Mouse (Mus musculus) mature B cell (primary cell): ENCODE data around the gene Glud1.
"Not testable (repeated sequence)": the region's sequence is repeated elsewhere in the genome, so short reads cannot be mapped to it uniquely, and the experiment has no call there.

Experiments
- in situ Hi-C: fragments of 300-500 bp; cut with MboI; formaldehyde crosslinking; loops from 2 replicates; pipeline ENCODE4 v1.14.3; 2019

Glud1 gene

DNA sequence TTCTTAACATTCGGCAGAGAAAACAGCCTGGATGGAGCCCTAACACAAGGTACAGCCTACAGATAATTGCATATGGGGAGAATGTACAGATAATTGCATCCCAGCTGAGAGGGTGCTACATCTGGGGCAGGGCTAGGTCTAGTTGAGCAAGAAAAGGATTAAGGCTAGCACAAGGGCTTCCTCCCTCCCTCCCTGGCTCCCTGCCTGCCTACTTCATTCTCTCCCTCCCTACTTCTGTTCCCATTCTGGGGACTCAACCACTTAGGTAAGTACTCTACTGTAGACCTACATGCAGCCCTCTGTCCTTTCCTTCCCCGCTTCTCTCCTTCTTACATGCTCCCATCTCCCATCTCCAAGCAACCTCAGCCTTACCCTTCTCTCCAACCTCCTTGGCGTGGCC lies 42.8 kb downstream of the Glud1 start:
- in situ Hi-C loops: no loop called here

DNA sequence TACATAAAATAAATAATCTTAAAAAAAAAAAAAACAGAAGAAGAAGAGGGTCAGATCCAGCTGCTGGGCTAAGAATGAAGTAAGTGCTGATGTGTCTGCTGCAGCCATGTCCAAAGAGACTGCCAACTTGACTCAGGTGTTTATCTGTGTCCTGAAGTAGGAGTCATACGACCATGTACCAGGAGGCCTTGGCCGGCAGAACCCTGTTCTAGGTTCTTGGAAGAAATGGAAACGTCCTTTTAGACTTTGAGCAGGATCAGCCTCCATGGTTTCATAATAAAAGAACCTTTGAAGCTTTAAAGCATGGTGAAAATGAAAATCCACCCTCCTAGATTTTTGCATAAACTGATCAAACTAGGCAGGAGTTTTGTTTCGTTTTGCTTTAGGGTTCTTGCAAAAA lies 43.9 kb downstream of the Glud1 start:
- in situ Hi-C loops: no loop called here

DNA sequence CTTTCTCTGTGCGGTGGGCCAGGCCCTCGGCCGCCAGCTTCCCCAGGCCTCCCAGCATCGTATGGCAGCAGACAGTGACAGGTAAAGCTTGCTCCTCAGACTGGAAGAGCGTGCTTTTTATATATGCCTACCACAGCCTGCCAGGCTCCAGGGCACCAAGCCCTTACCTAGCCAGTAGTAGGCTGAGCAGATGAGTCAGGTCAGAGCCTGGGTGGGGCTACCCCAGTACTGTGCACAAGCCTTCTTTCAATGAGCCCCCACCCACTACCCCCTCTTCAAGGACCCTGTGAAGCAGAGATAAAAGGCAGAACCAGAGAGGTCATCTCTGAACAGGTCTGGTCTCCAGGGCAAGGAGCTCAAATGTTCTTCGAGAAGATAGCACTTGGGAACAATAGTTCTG lies 44.8 kb downstream of the Glud1 start, which contains the start of gene Fam25c:
Gene Fam25c, minus strand, starts transcription at position 133 of the 400 bp plus-strand sequence.
- in situ Hi-C loops: no loop called here

DNA sequence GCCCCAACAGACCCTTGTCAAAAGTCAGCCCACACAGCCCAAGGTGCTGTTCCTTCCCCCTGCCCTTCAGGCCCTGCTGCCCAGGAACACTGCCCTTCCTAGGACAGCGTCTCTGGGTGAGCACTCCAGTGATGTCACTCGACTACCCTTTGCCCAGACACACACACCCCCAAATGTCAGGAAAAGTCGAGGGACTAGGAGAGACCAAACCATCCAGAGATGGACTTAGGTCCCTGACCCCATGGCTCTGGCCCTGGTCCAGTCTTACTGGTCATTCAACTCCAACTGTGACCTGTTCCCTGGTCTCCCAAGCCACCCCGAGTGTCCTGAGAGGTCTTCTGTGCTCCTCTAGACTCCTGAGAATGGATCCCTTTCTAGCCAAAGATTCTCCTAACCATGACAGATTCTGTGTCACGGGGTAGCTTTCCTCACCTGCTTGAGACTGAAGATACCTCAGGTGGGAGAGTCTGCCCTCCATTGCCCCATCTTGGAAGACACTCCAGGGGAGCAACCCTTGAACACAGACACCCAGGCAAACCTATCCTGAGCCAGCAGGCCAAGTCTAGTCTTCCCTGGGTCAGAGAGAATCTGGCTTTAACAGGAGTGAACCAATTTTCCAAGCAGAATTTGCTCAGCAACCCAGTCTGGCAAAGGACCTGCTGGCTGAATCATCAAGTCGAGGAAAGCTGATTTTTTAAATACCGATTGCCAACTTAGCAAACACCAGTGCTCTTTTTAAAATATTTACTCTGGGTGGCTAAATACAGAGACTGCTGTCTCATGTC lies 47.3 kb downstream of the Glud1 start:
- in situ Hi-C loops: no loop called here

DNA sequence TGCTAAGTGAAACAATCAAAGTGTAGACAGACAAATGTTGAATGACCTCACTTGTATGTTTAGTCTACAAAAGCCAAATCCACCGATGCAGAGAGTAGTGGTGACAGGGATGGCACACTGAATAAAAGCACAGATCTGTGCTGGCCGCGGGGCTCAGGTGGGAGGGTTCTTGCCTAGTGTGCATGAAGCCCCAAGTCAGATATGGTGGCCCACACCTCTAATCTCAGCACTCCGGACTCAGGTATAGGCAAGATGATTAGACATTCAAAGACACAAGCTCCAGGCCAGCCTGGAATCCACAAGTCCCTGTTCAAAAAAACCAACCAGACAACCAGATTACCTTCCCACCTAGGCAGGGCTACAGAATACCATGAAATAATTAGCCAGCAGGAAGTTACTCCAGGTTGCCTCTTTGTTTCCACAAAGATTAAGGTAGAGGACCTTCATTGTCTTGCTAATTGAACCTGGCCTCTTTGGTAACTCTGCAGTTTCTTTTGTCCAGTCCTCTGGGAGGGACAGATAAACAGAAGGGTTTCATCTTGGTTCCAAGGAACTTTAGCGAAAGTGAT lies 49.2 kb downstream of the Glud1 start:
- in situ Hi-C loops: no loop called here

DNA sequence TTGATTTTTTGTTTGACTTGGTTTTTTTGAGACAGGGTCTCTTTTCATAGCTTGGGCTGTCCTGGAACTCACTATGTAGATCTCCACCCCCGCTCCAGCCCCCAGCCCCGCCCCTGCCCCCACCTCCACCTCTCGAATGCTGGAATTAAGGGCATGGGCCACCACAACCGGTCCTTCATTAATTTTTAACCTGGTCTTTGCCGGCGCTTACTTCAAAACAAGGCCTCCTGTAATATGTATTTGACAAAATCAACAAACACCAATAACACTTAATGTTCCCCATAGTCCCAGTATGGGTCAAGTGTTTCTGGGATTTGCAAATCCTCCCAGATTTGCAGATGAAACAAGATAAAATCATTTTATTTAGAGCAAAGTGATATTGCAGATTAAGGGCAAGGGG lies 49.7 kb downstream of the Glud1 start:
- in situ Hi-C loops: no loop called here

DNA sequence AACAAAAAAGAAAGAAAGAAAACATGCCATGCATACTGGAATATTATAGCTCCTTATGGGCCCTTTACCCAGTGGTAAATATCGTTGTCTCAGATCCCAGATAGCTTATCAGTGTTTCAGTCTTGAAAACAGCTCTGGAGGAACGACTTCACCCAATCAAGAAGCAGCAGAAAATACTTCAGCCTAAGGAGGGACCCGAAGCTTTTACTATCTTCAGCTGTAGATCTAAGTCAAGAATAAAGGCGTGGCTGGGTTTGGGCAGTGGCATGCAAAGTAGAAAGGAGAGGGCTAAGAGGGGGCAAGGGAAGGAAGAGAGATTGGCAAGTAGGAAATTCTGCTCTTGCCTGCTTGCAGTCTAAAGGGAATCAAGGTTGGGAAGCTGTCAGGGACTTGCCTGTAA lies 51.6 kb downstream of the Glud1 start:
- in situ Hi-C loops: no loop called here

DNA sequence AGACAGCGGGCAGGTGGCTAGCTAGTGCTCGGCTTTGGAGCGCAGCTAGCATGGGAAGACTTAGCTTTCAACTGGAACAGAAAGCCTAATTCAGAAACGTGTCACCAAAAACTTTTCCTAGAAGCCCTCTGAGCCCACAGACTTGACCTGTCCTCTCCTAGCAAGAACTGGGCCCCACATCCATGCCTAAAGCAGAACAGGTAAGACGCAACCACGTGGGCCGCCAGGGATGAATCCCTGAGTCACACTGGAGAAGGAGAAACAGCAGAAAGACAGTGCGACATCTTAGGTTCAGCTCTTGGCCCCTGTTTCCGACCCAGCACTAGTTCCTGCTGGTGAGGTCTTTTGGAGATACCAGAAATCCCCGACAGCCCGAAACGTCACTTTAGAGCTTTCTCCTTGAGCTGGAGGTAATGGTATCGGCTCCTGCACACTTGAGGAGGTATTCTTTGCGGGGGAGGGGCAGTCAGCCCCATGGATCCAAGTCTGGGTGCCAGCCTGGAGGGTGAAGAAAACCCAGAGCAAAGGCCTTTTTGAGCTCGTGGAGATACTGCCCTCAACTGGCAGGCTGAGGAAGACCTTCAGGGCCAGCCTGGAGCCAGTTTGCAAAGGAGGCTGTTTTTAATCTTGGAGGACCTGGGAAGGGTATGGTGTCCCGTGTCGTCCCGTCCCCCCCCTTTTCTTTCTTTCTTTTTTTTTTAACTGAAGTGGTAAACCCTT lies 52.4 kb downstream of the Glud1 start:
- in situ Hi-C loops: no loop called here

DNA sequence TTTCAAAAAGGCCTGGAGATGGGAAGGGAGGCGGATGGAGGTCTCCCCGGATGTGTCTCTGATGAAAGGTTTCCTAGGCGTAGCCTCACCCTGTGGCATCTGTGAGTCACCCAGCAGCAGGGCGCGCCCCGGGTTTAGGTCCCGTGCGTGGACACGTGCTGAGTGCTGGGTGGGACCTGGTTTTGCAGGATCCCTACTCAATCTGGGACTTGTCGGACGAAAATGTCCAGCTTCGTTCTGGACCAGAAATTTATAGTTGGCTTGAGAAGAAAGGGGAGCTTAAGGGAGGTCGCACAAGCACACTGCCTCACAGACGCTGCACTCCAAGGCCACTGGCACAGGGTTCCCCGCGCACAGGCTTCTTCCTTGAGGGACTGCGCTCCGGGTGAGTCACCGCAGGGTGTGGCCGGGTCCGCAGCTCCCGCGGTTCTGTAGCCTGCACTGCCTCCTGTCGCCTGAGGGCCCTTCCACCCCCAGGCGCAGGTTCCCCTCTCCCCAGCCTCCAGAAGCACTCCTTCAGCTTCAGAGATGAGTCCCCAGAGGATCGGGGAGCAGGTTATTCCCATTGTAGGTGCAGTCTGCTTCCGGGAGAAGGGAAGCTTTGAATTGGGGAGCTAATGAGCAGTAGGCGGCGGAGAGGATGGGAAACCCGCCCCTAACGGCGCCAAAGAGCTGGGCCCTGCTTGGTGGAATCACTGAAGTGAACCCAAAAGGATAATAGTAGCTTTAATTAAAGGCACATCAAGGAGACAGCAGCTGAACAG lies 53.1 kb downstream of the Glud1 start:
- in situ Hi-C loops: no loop called here

DNA sequence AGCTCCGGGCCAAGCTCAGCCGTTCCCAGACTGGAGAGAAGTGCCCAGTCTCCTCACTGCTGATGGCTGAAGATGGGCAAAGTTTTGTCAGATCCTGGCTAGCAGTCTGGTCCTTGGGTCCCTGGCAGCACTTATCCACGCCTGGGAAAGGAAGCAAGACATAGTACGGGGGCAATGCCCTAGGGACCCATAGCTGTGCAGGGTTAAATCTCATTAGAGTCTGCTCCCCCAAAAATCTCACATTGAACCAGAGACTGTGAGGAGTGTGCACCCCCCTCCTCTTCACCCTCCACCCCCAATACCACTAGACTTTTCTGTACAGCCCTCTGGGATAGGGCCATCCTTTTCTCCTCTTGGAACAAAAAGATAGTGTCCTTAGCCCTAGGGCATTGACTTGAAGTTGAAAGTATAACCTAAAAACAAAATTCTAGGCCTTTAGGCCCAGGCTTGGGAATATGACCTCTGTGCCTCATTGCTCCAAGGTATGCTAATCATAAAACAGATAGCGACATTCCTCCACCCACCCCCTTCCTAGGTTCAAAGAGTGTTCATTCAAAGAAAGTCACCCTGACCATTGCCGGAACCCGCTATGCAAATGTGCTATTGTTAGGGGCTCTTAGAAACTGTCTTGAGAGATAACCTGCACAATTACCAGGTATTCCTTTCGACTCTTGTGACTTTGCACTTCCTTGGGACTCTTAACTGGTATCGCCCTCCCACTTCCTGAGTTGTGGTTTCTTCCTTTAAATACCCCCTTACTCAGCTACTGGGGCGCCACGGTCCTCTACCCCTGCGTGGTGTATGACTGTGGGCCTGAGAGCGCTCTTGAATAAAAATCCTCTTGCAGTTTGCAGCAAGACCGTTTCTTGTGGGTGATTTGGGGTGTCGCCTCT lies 54.0 kb downstream of the Glud1 start:
- in situ Hi-C loops: not testable (repeated sequence)

DNA sequence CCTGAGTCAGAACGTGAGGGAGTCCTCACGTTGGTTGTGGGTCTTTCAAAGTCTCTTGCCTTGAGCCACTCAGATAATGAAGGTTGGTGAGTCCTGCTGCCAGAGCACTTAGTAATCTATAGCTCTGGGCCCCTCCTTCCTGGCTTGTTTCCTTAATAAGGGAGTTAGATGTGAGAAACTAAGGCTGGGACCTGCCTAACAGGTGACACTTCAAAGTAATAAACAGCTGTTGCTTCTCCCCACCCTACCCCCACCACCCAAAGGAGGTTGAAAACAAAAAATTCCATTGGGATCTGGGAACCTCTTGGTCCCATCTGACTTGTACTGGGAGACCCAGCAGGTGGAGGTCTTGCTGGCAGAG lies 54.6 kb downstream of the Glud1 start:
- in situ Hi-C loops: no loop called here

DNA sequence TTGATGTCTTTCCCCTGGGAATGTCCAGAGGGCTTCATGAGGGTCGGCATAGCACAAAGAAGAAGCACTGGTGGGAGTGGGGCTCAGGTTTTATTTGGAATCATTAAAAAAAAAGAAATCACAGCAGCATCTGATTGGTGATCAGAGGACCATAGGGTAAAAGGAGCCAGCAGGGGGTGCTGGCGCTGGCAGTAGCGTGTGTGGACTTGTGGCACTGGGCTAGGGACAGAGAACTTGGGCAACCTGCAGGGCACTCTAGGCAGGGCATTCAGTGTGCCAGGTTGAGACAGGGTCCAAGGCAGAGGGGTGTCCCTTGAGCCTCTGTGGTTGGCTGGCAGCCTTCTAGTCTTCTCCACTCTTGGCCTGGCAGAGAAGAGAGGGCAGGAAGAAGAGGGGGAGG lies 59.7 kb downstream of the Glud1 start:
- in situ Hi-C loops: no loop called here

DNA sequence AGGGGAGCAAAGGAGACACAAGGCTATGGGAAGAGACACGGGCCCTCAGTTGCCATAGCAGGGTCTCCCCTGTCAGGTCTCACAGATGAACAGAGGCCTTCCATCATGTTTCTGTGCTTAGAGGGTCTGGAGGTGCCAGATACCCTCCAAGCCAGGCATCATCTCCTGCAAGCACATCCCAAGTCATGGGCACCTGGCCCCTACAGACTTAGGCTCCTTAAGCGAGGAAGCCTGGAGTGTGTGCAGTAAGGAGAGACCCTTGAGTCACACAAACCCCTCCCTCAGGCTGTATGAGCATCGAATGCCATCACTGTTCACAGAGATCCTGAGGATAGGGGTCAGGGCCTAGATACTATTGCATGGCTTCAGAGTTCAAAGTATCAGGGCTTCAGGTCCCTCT lies 60.4 kb downstream of the Glud1 start:
- in situ Hi-C loops: no loop called here

DNA sequence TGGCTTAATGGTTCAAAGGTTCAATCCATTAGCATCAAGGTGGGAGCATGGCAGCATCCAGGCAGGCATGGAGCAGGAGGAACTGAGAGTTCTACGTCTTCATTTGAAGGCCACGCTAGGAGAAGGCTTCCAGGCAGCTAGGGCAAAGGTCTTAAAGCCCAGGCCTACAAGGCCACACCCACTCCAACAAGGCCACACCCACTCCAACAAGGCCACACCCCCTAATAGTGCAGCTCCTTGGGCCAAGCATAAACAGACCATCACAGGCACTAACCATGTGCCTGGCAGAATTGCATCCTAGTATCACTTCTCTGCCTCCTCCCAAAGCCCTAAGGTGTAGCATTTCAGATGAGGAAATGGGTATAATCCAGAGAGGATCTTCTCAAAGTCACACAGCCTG lies 61.2 kb downstream of the Glud1 start:
- in situ Hi-C loops: no loop called here

DNA sequence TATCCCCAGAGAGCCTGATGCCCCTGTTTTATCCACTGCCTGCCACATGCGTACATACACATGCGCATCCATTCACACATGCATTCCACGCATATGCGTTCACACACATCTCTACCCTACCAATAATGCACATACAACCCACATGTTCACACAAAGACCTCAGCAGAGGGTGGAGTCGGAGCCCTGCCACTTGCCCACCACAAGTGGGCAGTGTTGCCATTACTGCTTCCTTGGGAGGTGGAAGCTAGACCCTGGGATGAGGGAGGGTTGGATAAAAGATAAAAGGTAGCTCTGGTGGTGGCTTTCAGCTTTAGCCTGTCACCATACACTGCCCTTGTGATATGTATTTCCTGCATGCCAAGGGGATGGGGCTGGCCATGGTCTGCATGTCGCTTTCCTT lies 62.1 kb downstream of the Glud1 start:
- in situ Hi-C loops: no loop called here

DNA sequence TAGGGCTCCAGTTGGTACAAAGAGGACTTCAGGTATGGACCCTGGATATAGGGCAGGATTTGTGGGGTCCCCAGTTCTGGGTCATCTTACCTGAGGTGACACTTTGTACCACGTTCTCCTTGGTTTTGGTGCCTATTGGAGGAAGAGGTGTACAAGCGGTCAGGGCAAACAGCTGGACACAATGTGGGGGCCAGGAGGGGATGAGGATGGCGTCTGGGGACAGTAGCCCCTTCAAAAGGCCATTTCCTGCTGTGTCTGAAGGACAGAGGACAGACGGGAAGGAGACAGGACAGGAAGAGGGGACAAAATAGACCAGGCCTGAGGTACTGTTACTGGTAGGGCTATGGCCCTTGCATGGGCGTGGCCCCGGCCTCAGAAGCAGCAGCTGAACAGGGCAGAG lies 63.1 kb downstream of the Glud1 start:
- in situ Hi-C loops: no loop called here

DNA sequence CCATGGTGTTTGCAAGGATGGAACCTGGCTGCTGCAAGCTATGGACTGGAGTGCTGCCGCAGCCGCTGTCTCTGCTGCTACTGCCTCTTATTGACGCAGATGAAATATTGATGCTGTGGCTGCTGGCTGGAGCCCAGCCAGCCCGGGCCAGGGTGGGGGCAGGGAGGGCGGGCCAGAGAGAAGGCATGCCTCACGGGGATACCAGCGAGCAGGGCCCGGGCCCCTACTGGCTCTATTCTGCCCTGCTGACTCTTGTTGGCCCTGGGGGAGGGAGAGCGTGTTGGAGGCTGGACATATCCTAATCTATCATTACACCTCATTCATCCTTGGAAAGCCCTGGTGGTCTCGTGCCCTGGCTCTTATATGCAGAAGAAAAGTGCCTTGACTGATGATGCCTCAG lies 64.0 kb downstream of the Glud1 start, which contains the start of gene Sncg:
Gene Sncg, minus strand, starts transcription at position 213 of the 400 bp plus-strand sequence.
- in situ Hi-C loops: no loop called here

DNA sequence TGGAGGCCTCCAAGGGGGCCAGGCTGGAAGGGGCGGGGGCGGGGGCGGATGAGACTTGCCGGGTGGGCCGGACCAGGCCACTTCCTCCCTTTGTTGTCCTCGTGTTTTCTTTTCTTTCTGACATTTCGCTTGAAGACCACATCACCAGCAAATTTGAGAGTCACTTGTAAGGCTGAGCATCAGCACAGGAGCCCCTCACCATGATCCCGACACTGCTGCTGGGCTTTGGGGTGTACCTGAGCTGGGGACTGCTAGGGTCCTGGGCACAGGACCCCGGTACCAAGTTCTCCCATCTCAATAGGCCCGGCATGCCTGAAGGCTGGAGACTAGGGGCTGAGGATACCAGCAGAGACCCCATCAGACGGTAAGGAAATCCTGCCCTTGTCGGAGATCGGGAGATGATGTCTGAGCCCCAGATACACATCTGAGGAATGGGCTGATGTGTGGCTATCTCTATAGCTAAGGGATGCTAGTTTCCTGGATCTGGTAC lies 64.9 kb downstream of the Glud1 start, which contains the start of gene Mmrn2:
Gene Mmrn2, plus strand, starts transcription at position 51 of the 490 bp plus-strand sequence.
- in situ Hi-C loops: no loop called here

DNA sequence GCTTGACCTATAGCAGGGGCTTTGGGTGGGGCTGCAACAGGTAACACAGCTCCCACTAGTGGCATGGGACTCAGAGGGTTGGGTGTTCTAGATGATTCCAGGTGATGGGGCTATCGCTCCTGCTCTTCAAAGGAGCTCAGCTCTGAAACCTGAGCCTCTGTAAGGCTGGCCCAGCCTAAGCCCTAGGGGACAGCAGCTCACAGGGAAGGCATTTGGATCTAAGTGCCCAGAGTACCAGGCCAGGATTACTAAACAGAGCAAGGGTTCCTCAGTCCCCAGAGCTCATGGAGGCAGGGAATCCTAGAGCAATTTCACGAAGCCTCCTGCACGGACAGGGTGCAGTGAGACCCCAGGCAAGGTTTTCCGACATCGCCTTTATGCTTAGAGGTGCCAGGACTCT lies 65.4 kb downstream of the Glud1 start:
- in situ Hi-C loops: no loop called here

DNA sequence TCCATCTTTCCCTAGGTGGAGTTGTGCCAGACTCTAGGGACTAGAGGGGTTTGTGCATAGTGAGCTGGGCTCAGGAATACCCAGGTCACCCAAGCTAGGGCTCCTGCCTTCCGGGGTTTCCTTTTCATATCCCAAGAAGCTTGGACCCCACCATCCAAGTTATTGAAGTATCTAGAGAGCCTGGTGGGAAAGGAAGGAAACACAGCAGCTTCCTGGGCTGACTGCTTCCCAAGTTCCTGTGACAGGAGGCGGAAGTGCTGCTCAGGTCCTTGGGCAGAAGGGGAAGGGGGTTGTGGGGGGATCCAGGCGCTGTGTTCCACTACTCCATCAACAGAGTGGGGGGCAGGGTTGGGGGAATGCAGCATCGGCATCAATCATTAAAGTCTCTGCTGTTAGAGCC lies 66.6 kb downstream of the Glud1 start:
- in situ Hi-C loops: no loop called here
